Mouse (Mus musculus) cerebellum, postnatal 36 days (tissue): ENCODE measurements around the gene Hnf1b.

Experiments used
- DNase-seq, 2 experiments: peaks; one replicate each; pipeline ENCODE4 v3.0.0; 2021 to 2022; ENCODE audit warnings: mixed read lengths in 2 of 2

Hnf1b gene

DNA sequence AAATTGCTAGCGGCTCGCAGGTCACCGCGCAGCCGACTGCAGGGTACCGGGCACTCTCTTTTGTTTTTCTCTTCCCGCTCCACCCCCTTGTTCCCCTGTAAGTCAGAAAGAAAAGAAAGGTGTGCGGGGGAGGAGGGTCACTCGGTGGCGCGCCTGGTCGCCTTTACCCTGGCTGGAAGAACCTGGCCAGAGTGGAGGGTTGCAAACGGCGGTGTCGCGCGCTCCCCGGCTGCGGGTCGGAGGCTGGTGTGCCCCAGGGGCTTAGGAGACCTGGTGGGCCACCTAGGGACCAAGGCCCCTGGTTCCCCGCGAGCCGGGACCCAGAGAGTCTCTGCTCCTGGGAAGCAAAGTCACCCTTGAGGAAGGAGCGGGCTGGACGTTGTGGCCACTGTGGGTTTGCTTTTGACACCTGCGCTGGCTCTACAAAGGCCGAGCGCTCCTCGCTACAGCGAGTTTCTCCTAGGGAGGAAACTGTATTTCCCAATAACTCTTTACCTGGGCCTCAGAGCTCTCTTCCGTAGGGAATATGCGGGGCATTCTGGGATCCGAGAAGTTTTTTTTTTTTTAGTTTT is 3.4 kb downstream of the Hnf1b start:
- no peak for DNase-seq

DNA sequence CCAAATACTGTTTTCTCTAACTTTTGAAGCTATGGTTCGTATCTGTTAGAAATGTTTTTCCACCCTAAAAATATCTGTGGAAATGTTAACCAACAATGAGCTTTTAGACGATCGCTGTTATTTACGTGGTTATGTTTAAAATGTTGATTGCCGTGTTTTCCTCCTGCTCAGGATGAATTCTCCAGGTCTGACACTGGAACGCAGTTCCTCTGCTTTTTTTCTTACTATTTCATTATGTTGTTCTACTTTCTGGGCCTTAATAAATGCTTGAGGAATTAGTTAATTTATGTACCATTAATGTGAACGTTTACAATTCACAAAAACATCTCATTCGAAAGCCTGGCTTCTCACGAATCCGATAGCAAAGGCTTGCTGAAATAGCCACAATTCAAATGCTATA is 4.2 kb downstream of the Hnf1b start:
- DNase-seq = peak in 1 of 2 experiments; percentile 2

DNA sequence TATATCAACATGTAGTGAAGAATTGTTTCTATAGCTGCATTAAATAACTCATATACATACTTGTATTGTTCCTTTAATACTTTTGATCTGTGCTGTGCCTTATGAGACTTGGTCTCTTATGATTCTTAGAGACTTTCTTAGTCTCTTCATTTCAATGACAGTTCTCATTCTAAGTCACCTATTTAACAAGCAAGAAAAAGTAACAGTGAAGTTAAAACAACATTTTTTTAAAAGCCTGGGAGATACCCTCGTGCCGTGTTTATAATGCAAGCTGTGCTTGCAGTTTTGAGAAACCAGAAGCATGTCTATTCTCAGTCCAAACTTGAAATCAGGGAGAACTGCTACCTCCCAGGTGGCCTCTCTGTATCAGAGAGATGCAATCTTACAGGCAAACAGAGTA is 4.8 kb downstream of the Hnf1b start:
- no peak for DNase-seq

DNA sequence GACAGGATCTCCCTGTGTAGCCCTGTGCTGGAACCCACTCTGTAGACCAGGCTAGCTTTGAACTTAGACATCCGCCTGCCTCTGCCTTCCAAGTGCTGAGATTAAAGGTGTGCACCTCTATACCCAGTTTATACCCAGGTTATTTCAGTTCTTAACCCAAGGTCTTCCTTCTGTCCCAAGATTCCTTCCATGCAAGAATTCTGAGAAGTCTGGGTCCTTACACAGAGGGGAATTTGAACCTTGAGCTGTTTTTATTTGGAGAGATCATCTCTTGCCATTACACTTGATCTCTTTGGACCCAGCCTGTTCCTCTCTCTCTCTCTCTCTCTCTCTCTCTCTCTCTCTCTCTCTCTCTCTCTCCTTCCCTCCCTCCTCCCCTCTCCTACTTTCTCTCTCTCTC is 7.4 kb downstream of the Hnf1b start:
- no peak for DNase-seq

DNA sequence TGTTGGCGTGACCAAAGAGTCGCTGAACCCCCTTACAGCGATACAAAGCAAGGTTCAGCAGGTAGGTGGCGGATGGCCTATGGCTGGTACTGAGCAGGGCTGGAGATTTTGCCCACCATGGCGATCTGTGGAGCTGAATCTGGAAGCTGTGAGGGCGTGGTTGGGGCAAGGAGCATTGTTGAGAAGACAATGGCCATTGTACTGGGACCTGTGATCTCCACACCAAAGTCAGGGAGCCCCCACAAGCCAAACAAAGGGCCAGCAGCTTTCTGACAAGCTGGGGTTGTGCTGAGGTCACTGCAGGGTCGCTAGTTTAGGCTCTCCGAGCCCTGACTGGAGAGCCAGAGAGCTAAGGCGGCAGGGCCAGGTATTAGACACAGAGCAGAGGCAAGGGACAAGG is 15.4 kb downstream of the Hnf1b start:
- DNase-seq = no peak

DNA sequence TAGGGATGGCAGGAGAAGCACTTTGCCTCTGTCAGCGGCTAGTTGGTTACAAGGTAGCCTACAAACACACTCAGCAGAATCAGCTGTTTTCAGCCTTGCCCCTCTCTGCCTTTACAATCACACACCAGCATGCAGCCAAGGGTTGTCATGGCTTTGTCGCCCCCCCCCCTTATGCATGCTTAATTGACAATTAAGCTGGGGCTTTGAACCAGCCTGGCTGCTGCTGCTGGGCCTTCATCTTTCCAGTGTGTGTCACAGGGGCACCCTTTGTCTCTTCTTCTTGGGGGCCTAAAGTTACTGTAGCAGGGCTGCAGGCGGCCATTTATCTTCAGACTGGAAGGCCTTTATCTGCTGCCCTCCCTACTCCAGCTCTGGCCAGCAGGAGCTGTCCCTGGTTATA is 17.7 kb downstream of the Hnf1b start:
- no peak for DNase-seq

DNA sequence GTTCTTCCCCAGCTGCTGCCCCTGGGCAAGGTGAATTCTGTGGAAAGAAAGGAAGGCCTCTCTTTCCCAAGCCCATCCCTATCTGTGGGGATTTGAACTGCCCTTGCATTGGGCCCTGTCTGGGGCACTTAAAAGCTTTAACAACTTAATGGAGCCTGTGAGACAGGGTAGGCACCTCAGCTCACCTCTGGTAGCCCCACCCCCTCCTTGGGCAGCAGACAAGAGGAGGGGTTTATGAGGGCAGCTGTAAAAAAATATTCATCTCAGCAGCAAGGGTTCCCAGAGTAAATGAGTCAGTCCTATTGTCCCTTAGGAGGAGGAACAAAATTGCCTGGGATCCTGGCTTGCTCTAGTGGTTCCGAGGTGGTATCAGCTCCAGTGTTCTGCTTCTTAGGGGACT is 19.3 kb downstream of the Hnf1b start:
- DNase-seq = no peak

DNA sequence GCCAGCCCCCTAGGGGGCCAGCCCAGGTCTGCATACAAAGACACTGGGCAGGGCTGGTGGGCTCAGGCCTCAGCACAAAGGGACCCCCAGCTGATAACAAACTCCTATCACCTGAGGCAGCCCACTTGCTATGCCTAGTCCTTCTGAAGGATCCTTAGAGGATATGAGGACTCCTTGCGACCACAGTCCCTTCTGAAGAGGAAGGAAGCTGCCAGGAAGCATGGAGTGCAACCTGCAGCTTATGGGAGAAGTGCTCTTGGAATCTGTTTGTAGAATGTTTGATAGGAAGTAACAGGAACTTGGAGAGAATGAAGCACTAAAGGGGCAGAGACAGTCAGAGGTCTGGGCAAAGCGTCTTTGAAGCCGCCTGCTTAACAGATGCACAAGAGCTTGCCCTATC is 19.8 kb downstream of the Hnf1b start:
- DNase-seq = no peak

DNA sequence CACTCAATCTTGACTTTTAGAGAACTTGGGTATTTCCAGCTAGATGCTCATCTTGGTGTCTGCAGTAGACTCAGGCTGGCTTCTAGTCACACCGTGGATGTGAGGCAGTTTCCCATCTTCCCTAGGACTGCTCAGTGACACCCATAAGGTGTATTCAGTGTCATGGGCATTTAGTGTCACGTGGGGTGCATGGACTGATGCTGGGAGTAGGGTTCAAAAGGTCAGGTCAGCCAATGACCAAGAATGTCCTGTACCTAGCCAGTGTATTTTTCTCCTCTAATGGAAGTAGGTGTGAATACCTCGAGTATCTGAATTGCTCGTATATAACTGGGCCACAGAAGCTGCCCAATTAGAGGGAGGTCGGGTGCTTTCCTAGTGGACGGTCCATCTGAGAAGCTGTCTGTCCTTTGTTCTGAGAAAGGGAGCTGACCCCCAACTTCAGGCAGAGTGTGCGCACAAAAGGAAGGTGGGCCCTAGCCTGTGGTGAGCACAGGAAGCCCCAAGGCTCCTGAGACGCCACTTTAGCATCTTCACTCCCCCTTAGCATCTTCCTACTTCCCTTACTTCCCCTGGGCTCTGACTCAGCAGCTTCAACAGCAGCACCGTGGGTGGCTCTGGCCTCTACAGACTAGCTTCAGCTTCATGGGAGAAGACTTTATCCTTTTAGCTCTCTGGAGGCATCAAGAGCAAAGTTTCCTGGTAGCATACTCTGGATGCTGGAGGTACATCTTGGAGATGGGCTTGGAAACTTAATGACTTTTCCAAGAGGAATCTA is 22.1 kb downstream of the Hnf1b start:
- DNase-seq = no peak

DNA sequence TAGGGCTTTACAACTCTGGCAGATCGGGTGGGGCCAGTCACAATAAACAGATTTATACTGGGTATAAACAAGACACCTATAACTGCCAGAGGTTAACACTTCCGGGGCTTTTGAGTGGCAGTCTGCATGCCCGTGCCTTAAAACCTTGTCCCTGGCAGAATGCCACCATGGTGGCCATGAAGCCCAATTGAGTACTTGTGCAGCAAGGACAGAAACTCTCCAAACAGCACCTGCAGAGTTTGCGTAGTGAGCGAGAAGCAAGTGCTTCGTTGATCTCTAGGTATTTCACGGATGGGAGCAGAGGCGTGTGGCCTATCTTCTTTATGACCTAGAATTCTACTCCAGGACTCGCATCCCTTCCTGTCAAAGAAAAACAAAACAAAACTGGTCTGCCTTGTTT is 23.6 kb downstream of the Hnf1b start:
- no peak for DNase-seq

DNA sequence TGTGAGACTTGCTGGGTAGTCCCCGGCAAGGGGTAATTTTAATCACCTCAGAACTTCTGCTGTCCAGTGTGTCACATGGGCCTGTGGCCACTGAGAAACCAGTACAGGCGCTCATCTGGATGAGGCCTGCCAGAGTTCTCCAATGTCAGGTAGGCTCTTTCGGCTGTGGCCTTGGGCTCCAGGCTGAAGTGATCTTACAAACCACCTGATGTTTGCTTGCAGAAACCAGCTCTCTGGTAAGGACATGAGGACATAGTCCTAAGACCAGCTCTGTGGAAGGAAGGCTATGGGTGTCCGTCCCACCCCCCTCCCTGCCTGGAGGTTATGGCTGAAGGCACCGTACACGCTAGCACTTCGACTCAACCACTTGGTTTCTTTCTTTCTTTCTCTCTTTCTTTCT is 26.8 kb downstream of the Hnf1b start:
- no peak for DNase-seq

DNA sequence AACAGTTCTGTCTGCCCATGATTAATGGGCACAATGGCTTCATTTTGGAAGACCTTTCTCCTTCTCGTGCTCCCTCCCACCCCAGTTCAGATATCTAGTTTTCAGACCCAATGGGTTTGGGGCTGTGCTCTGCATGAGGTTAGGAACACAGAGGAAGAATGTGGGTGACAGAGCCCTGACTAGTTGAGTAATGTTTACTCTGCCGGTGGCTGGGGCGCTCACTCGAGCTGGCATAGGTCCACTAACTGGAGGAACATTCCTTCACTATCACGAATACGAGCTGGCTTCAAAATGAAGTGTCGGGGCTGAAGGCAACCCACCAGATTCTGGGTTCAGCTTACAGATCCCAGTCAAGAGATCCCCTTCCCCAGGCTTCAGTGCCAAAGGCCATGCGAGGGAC is 27.9 kb downstream of the Hnf1b start:
- DNase-seq = no peak

DNA sequence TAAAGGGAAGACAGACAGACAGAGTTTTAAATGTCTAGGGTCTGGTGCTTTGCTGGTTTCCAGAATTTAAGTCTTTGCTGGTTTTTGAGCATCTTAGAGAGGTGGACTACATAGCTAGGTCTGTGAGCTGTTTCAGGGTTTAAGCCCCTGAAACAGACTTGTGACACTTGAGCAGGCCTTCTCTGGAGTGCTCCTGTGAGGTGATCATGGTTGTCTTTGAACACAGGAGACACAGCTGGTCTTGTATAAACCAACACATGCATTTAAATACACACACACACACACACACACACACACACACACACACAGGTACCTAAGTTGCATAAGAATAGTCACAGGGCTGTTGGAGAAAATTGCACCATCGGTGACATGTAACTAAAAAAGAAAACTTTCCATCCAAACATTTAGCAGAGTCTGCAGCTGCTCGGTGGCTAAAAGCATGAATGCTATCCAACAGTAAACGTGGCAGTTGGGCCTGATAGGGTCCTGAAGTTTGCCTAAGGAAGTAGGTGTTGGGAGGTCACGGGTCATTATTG is 28.6 kb downstream of the Hnf1b start:
- DNase-seq = no peak

DNA sequence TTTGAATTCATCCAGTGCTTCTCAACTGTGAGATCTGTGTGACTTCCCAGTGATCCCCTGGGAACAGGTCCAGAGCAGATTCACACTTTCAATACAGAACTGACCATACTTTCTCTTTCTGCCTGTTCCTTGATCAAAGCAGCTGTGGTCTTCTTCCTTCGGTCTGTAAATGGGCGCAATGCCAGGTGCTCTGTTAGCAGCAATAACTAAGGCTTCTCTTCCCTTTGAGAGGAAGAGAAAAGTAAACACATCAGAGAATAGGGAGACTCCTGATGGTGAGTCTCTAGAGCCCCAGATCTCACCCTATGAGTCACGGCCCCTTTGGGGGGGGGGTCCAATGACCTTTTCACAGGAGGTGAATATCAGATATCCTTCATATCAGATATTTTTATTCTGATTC is 29.3 kb downstream of the Hnf1b start:
- DNase-seq = no peak

DNA sequence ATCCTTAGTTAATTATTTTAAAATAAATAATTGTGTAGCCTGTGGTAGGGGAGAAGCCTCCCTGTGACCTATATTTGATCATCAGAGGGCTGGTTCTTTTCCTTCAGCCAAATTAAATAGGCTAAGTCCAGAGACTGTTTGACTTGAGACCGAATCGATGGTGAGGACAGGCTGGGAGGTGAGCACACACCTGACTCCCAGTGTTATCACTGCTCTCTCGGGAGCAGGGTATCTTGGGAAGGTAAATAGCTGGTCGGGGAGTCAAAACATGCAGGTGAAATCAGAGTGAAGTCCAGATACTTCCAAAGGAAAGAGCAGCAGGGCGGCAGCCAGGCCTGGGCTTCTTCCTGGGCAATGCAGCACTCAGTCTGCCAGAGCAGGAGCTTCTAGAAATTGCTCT is 31.6 kb downstream of the Hnf1b start:
- DNase-seq = no peak

DNA sequence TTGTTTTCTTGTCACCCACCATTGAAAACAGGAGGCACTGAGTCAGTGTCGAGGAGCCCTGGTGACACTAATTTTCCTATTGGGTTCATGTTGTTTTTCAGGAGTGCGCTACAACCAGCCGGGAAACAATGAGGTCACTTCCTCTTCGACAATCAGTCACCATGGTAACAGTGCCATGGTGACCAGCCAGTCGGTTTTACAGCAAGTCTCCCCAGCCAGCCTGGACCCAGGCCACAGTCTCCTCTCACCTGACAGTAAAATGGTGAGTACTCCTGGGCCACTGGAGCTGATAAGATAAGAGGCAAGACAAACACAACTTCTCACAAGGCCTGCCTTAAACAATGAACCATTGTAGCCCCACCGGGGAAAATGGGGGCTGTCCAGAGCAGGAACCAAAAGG is 32.7 kb downstream of the Hnf1b start:
- DNase-seq = no peak

DNA sequence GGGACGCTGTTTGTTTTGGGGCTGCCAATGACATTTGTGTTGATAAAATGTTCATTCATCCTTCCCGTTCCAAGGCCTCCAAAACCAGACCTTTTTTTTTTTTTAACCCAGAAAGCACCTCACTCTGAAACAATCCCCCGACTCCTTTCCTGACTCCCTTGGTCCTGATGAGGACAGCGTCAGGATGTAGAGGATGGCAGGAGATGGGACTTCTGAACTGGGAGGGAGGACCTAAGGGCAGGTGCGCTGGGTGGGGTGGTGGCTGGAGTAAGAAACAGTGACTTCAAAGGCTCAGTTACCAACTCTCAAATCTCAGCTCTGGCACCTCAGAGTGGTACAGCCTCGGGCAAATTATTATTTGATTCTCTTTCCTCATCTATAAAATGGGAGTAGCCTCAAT is 33.2 kb downstream of the Hnf1b start:
- no peak for DNase-seq

DNA sequence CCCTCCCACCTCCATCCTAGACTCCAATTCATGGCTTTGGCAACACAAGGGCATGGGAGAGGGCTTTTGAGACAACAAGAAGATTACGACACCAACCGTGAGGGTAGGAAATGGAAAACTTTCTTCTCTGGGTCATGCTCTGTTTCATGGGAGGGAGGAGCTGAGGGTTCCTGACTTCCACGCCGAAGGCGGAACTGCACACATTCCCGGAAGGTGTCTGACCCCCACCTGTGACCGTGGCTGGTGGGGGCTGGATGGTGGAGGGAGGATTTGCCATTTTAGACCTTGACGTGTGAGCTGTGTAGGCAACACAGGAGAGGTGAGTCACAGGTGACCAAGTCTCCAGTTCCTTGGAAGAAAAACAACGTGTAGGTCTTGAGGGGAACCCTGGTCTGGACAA is 33.9 kb downstream of the Hnf1b start:
- DNase-seq = no peak

DNA sequence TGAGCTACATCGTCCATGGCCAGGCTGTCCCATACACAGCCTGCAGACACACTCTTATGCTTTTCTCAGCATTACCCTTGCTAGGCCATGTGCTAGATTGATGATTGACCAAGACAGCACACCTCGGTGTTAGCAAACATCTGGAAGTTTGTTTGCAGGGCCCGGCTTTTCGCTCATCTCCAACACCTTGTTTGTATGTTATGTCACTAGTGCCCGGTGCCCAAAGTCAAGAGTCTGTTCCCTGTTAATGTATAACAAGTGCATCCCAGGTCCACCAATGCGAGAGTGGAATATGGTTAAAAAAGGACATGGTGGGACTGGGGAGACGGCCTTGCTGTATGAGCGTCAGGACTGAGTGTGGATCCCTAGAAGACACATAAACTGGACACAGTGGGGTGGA is 35.3 kb downstream of the Hnf1b start:
- no peak for DNase-seq

DNA sequence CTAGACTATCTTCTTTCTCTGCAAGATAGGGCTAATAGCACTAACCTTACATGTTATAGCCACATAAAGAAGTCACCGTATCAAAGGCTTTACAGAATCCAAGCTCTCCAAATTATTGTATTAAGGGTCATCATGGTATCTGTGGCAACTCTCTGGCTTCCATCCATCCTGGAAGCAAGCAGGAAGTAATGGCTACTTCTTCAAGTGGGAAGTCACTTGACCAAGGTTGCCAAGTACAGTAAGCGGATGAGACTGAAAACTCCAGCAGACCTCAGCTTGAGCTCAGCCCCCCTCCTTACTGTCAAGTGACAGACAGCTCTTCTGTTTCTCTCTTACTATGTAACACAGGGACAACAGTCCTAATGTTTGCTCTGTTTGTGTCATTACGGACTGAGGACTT is 36.9 kb downstream of the Hnf1b start:
- no peak for DNase-seq

DNA sequence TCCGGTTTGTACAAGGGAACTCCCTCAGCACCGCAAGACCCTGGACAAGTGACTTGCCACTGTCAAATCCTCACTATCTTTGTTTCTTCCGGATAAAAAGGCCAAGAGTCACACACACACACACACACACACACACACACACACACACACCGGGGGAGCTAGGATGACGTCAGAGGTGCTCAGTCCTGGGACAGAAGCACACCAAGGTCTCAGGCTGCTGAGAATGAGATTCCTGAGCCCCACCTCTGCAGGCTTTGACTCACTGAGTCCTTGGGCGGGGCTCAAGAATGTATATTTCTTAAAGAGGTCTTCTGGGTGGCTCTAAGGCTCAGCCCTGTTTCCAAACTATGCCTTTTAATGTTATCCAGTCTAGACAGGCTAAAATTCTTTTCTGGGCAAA is 41.5 kb downstream of the Hnf1b start:
- no peak for DNase-seq

DNA sequence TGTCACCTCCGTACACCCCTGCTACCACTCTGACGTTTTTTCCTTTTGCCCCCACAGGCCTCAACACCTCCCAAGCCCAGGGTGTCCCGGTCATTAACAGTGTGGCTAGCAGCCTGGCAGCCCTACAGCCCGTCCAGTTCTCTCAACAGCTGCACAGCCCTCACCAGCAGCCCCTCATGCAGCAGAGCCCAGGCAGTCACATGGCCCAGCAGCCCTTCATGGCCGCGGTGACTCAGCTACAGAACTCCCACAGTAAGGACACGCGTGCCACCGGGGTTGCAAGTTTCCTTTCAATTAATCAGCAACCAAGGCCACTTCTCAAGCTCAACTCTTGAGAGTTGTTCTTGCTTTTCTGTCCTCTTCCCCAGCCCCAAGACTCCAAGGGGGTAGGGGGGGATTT is 43.5 kb downstream of the Hnf1b start:
- DNase-seq = no peak

DNA sequence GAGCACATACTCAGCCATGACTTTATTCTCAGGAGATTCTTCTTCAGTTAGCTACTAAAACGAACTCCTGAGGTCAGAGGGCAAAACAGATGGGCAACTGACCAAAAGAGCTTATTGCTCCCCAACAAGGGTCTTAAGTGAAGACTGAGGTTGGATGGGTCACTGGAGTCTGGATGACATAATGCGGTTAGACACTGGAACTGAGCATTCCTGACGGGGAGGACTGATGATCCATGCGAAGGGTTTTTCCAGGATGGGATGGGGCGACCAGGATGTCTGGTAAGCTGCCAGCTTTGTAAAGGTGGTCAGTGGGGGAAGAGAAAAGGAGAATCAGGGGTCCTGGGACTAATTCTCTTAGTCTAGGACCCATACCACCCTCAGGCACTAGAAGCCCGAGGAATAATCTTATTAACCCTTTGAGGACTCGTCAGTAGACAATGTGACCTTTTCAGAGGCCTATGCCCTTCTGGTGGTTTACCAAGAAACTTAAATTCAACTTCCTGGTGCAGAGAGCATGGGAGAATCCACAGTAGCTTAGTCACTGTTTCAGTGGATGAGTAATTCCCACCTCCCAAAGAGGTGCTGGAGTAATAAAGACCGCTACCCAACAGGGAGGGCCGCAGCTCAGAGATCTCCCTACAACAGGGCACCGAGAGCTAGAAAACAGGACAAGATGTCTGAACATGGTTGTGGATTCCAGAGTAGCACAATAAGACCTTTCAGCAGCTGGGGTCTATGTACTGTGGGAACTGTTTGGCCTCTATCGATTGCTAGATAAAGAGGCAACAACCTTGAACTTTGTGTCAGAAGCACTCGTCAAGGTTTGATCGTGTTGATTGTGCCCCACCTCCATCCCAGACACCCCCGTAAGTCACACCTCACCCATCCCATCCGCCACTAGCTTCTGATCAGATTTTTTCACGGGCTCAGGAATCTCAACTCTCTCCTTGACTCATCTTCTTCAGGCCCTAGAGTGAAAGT is 46.9 kb downstream of the Hnf1b start:
- no peak for DNase-seq

DNA sequence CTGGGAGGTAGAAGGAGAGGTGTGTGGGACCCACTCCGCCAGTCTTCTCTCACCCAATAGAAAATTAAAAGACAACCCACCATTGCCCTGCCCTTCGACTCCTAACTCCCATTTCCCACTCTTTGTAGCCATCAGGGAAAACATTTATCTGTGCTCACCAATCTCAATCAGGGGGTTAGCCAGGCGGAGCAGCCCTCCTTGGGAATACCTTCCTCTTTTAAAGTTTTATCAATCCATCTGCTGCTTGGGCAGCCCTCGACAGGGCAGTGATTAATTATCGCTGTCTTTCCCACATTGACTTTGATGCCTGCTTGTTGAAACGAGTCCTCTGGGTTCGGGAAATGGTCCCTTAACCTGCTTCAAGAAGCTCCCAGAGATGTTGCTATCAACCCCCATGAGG is 47.7 kb downstream of the Hnf1b start:
- DNase-seq = no peak
